Mouse (Mus musculus) layer of hippocampus, postnatal 36 days (tissue): Measurements from ENCODE around the gene Foxo1. TPM values are rescaled to one million over a fixed set of nuclear protein-coding genes. Genes with fewer than 3 reads are reported as not detected.

Source experiments
- DNase-seq, 2 experiments: peaks; one replicate each; pipeline ENCODE4 v3.0.0; 2022
- total RNA-seq, 2 experiments: library from RNA; stranded (reverse); gene quantifications; 2 replicates each; pipeline ENCODE4 v1.2.3; 2021

Gene Foxo1
- total RNA-seq, 2 experiments from 2014 or later, result 21.7 to 24.2 TPM

GRCm38 (mm10) chr3:52369881-52370428 is 101.8 kb downstream of the Foxo1 start:
- DNase-seq, result no peak

DNA sequence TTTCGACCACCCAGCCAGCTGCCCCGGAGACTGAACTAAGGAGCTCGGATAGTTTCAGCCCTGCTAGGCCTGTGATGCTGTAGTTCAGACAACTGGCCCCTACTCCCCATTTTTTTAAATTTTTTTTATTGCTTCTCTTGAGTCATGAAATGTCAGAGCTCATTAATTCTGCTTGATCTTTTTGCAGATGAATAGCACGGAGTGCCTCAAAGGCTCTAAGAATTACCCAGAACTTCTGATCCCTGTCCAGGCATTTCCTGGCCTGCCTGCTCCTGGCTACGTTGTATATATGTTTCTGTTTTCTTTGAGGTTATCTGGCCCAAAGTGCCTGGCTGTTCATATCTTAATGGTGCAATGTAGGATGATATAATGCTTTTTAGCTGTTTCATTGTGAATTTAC is 108.8 kb downstream of the Foxo1 start:
- no peak for DNase-seq

- no peak for DNase-seq
Measured at GRCm38 (mm10) chr3:52383351-52383750, 115.2 kb downstream of the Foxo1 start.

DNA sequence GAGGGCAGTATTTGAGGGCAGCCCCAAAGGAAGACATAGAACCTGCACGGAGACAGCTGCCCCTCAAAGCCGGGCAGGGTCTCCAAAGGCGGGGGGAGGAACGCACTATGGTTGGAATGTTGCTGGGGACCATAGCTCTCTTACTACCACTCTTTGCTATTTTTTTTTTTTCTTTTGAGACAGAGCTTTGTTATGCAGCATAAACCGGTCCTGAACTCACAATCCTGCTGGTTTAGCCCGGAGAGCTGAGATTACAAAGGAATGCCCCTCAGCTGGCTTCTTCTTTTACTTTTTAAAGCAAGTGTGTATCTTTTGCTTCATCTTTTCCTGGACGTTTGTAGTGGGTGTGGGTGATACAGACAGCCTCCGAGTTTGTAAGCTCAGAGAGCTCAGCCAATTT is 118.2 kb downstream of the Foxo1 start:
- no peak for DNase-seq

GRCm38 (mm10) chr3:52390321-52390720 is 122.2 kb downstream of the Foxo1 start:
- DNase-seq, result no peak

- DNase-seq, result no peak
Measured at GRCm38 (mm10) chr3:52390766-52391665, 122.9 kb downstream of the Foxo1 start.

DNA sequence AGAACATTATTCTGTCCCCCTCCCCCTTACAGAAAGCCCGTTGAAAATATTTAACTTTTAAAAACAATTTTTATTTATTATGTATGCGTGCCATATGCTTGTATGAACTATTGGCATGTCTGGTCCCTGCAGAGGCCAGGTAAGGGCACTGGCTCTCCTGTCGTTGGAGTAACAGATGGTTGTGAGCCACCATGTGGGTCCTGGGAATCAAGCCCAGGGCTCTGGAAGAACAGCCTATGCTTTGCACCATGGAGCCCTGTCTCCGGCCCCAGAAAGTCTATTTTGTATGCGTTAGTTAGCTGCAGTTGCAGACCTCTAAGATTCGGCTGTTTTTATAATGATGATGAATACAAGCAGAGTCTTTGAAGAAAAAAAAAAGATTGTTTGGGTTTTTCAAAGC is 123.8 kb downstream of the Foxo1 start:
- no peak for DNase-seq

GRCm38 (mm10) chr3:52392521-52392920 is 124.4 kb downstream of the Foxo1 start:
- DNase-seq, result no peak

- no peak for DNase-seq
Measured at GRCm38 (mm10) chr3:52393171-52393570, 125.0 kb downstream of the Foxo1 start.

- no peak for DNase-seq
Measured at GRCm38 (mm10) chr3:52396121-52396731, 128.1 kb downstream of the Foxo1 start.

DNA sequence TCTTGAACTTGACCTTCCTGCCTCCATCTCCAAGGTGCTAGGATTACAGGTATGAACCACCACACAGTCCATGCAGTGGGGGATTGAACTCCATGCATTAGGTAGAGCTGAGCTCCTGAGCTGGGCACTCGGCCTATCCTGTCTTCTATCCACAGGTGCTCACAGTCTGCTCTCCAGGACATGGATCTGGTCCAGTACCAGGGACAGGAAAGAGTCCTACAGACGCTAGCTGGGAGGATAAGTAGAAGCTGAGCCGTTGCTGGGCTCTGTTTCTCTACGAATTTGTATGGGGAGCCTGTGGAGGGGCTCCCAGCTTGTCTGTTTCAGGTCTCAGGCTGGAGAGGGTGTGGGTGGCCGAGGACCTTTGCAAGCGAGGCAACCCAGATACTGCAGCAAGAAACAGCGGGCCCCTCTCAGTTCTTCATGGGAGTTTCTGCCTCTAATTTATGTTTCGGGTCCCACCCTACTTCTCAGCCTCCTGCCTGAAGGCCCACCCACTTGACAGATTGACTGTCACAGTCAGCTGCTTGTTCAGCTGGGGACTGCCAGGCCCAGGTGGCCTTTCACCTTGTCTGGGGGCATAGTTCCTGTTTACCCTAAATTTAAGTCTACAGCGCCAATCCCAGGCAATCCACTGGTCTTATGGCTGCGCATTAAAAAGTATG is 128.9 kb downstream of the Foxo1 start:
- DNase-seq, result no peak

DNA sequence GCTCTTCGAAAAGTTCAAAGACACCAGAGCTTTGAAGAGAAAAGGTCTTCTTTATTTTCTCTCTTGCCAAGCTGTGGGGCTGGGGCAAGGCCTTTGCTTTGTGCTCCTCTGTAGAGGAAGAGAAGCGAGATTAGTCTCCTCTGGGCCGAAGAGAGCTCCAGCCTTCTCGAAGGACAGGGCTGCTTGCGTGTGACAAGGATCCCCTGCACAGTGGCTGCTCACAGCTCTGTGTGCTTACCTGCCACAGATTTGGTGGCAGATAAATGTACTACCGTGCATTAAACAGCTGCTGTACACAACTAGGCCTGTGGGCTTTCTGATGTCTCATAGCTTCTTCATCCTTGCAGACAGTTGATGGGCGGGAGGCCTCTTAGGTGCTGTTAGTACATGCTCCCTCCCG is 129.8 kb downstream of the Foxo1 start:
- no peak for DNase-seq

DNA sequence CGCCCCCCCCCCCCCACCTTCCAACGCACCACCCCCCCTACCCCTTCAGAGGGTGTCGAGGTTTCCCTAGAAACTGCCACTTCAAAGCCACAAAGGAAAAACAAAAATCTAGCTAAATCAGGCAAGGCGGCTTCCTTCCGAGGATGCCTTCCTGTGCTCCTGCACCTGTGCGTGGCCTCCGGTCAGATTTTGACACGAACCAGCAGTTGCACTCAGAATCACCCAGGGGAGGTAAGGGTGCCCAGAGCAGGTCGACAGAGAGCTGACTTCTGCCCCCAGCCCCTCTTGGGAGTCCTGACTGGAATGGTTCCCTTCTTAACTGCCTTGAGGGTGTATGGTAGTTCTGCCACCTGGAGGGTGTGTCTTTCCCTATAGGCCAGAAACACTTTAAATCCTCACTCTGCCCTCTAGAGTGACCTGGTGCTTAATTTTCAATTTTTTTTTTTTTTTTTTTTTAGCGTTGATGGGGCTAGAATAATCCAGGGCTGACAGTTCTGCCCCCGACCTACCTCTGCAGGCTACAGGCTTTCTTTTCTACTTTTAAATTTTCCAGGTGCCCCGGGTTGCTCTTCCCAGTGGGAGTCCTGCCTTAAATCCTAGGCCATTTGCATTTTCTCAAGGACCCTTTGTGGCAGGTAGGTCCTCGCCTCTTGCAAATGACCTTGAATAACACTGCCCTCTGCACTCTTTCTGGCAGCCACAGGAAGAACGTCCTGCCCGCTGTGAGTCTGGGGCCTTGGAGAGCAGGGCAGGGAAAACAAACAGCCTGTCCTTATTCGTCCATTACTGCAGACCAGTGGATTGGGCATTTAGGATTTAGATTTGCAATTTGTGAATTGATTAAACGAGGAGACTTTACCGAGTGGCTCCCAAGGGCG is 132.4 kb downstream of the Foxo1 start:
- no peak for DNase-seq

GRCm38 (mm10) chr3:52401162-52401928 is 133.2 kb downstream of the Foxo1 start:
- DNase-seq, result peak; percentile 35 to 47

Other genes with a start within 250 kb of the Foxo1 start
- 1 to 10 TPM; 8.3 to 9.8 TPM for gene Maml3, start 163.3 kb upstream of the Foxo1 start, total RNA-seq